In the genomic region with DNA sequence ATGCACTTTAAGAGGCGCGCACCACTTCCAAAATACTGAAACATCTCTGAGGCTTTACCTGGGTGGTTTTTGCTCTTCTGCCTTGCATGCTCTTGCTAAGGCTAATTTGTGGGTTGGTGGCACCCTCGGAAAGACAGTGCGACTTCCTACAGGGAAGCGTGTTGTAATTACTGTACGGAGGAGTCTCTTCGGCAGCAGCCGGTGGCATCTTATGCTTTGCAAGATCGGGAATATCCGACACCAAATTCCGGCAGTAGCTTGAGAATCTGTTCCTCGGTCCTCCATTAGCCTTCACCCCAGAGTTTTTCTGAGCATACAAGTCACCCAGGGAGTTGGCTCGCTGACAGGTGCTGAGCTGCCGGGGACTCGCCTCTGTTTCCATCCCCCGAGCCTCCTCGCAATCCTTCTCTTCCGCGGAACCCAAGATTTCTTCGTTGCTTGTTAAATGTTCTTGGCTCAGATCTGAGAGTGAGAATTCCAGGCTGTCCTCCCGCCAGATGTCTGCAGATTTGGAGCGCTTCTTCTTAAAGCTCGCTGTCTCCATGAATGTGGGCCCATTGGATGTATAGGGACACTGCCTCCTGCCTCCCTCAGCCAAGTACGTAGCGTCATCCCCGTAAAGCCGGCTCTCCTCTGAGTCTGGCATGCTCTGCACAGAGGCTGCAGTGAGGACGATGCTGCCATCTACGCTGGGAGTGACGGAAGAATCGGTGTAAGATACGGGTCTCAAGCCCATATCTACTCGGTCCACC, we compare ENCODE assay signal across 8 mouse cellular contexts.
DNase-seq lines count a peak whose midpoint lies in the region; ATAC-seq and TF ChIP-seq lines count a peak whose summit lies in the region.
"Had no signal": no experiment of that assay in that cellular context is flagged by ENCODE, and none has a peak within 500 bp of the region (broad histone marks: within the 10 kb centered on the region; RNA-seq: fewer than 3 reads in every experiment).

No protein-coding gene starts in this region.

- no peak for ATAC-seq in lung, postnatal 0 days

- DNase-seq in lung, postnatal 0 days (ENCODE audit: low spot score): no peak
- no peak for DNase-seq in lung, adult 18-20 months
- DNase-seq in cerebellum, adult 9-10 months: peak; percentile 78
- DNase-seq in gastrocnemius, postnatal 14 days: peak; percentile 60
- DNase-seq in right cerebral cortex, postnatal 14 days: peak; percentile 60
- no peak for DNase-seq in thymus, postnatal 4 days
- no peak for DNase-seq in spleen, postnatal 14 days (ENCODE audit: low spot score in 2 of 2)
- DNase-seq: lung, adult 2 months had no signal

- intact Hi-C loops in gastrocnemius, postnatal 14 days (cut with DNase I; ENCODE audit: low total_unique reads): no loop called here

- H3K9me3 ChIP-seq in lung, postnatal 0 days (ENCODE audit: low read length): no peaks in the 10 kb centered on the region

- H3K4me2 ChIP-seq in lung, postnatal 0 days (replicated peaks; ENCODE audit: low read depth, low read length): peak overlapping the region; percentile 22; the same call in 1 of the 2 replicates

- H3K27me3 ChIP-seq in lung, postnatal 0 days (replicated peaks; ENCODE audit: insufficient read depth, low read length): no peaks in the 10 kb centered on the region

- no peak overlapping the region for H3K9ac ChIP-seq in lung, postnatal 0 days (replicated peaks; ENCODE audit: low read depth)

- H3K27ac ChIP-seq in lung, postnatal 0 days (ENCODE audit: low read length): no peak overlapping the region

- no peaks in the 10 kb centered on the region for H3K4me1 ChIP-seq in lung, postnatal 0 days (ENCODE audit: insufficient read depth, low read depth, low read length)

- 83% methylated on average over 33 of the region's 33 CpGs for WGBS in lung, postnatal 0 days

- no peak for TF ChIP-seq CTCF in lung, postnatal 0 days (IDR thresholded peaks at IDR 0.05)

- H3K36me3 ChIP-seq in lung, postnatal 0 days (ENCODE audit: insufficient read depth, low read length): no peaks in the 10 kb centered on the region

- H3K4me3 ChIP-seq in lung, postnatal 0 days (ENCODE audit: low read depth, low read length): no peak overlapping the region

- TF ChIP-seq EP300 in lung, postnatal 0 days (IDR thresholded peaks at IDR 0.05): no peak

Comparison
In these comparisons a context has a peak if more than half of its experiments do, and no peak if none do; other contexts are left out.
1. DNase-seq: peak in cerebellum, adult 9-10 months (single experiment), gastrocnemius, postnatal 14 days (single experiment) and right cerebral cortex, postnatal 14 days (single experiment); none in lung, postnatal 0 days (single experiment), lung, adult 18-20 months (0 of 2), thymus, postnatal 4 days (single experiment) and spleen, postnatal 14 days (0 of 2).